Mouse (Mus musculus): ENCODE measurements around the gene Prkacb. TPM values are rescaled to one million over a fixed set of nuclear protein-coding genes. Genes with fewer than 3 reads are reported as not detected.
"Not testable (repeated sequence)": the region's sequence is repeated elsewhere in the genome, so short reads cannot be mapped to it uniquely, and the experiment has no call there.

The Prkacb gene
- polyA plus RNA-seq, 1 experiment: 41.7 TPM

DNA sequence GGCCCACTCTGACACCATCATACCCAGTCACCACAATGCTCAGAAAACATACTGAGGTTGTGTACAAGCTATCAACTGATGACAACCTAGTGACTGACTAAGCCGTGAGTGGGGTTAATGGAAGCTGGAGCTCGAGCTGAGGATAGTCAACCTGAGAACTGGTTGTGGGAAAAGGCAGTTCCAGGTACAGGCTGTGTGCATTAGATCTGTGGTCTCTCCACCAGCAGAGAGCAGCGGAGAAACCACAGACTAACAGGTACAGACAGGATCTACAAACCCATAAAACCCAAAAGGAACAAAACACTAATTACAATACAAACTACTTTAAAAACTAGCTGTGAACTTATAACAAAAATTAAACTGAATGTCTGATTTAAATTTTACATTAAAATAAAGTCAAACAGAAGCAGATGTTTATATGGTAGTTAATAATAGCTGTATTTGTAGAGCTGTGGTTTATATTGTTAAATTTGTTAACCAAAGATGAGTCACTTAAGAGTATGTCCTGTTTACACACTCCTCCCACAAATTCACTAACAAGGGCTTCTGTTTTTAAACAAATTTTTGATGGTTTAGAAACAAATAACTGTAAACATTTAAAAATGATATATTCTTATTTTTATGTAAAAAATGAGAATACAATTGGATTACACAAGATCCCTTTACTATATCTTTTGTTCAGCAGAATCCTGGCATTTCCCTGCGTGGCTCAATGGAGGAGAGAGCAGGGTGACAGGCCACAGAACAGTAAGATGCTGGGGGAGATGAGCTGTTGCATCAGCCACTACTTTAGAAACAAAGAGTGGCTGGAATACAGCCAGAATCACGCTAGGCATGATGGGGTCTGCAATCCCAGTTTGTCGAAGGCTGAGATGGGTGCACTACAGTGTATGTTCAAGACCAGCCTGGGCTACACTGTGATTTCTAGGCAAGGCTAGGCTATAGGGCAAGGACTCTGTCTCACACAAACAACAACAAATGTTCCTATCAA is 54.5 kb downstream of the Prkacb start:
- Histone ChIP-seq H3K4me1 (ENCODE audit: control insufficient read depth, insufficient read depth, low read length) (no peaks in the 10 kb centered on the region), H3K9me3 (replicated peaks; ENCODE audit: control insufficient read depth, insufficient read depth, low read length, poor library complexity, severe bottlenecking) (no peaks in the 10 kb centered on the region), H3K9ac (ENCODE audit: low read depth, poor library complexity, severe bottlenecking) (no peak overlapping the region), H3K27ac (ENCODE audit: insufficient read depth, low read length) (no peak overlapping the region), H3K27me3 (ENCODE audit: control insufficient read depth, insufficient read depth, low read length, poor library complexity, severe bottlenecking) (no peaks in the 10 kb centered on the region), H3K4me3 (ENCODE audit: low read depth, low read length) (no peak overlapping the region), H3K36me3 (ENCODE audit: control insufficient read depth, insufficient read depth, low read length, poor library complexity, severe bottlenecking) (no peaks in the 10 kb centered on the region; the same call in 1 of the 2 replicates)
- no peak for TF ChIP-seq EP300 (IDR thresholded peaks at IDR 0.05; ENCODE audit: insufficient read depth, low read depth, low read length)
- no peak for TF ChIP-seq CTCF (IDR thresholded peaks at IDR 0.05; ENCODE audit: low read depth, low read length)
- no peak for TF ChIP-seq POLR2A (IDR thresholded peaks at IDR 0.05; ENCODE audit: insufficient read depth, low read length)

GRCm38 (mm10) chr3:146754270-146754669 is 58.5 kb downstream of the Prkacb start:
- Histone ChIP-seq H3K27ac (ENCODE audit: insufficient read depth, low read length) (no peak overlapping the region), H3K36me3 (ENCODE audit: control insufficient read depth, insufficient read depth, low read length, poor library complexity, severe bottlenecking) (no peaks in the 10 kb centered on the region; the same call in 1 of the 2 replicates)
- TF ChIP-seq EP300 (IDR thresholded peaks at IDR 0.05; ENCODE audit: insufficient read depth, low read depth, low read length) (no peak), POLR2A (IDR thresholded peaks at IDR 0.05; ENCODE audit: insufficient read depth, low read length) (no peak), CTCF (IDR thresholded peaks at IDR 0.05; ENCODE audit: low read depth, low read length) (no peak)

DNA sequence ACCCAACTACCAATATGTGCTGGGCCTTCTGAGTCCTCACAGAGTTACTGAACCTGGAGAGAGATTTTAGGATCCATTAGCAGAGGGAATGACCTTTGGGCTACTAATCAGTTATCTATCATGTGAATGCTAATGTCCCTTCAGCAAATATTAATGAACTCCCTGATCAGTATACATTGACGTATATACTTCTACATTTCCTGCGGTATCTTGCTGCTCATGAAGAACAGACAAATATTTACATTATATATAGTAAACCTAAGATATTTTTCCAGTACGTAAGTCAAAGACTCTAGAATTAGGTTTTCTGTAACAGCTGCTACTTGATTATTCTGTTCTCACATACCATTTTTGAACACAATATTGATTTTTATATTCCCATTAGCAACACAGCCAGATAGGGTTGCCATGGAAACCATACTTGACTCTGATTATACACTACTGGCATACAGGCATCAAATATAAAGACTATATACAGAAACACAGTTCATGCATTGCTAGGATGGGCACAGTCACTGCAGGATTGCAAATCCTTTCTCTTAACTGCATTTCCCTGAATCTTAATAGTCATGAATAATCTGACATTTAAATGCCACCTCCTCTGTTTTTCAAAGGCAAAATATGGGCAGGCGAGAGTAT is 71.1 kb downstream of the Prkacb start:
- Histone ChIP-seq H3K9ac (ENCODE audit: low read depth, poor library complexity, severe bottlenecking) (no peak overlapping the region), H3K9me3 (replicated peaks; ENCODE audit: control insufficient read depth, insufficient read depth, low read length, poor library complexity, severe bottlenecking) (no peaks in the 10 kb centered on the region), H3K4me3 (ENCODE audit: low read depth, low read length) (no peak overlapping the region), H3K4me1 (ENCODE audit: control insufficient read depth, insufficient read depth, low read length) (no peaks in the 10 kb centered on the region), H3K36me3 (ENCODE audit: control insufficient read depth, insufficient read depth, low read length, poor library complexity, severe bottlenecking) (no peaks in the 10 kb centered on the region; the same call in 1 of the 2 replicates), H3K27me3 (ENCODE audit: control insufficient read depth, insufficient read depth, low read length, poor library complexity, severe bottlenecking) (no peaks in the 10 kb centered on the region), H3K27ac (ENCODE audit: insufficient read depth, low read length) (no peak overlapping the region)
- TF ChIP-seq EP300 (IDR thresholded peaks at IDR 0.05; ENCODE audit: insufficient read depth, low read depth, low read length) (no peak), POLR2A (IDR thresholded peaks at IDR 0.05; ENCODE audit: insufficient read depth, low read length) (no peak), CTCF (IDR thresholded peaks at IDR 0.05; ENCODE audit: low read depth, low read length) (no peak)

More at GRCm38 (mm10) chr3:146754270-146754669, 58.5 kb downstream of the Prkacb start:
- Histone ChIP-seq H3K4me3 (ENCODE audit: low read depth, low read length) (no peak overlapping the region), H3K4me1 (ENCODE audit: control insufficient read depth, insufficient read depth, low read length) (no peaks in the 10 kb centered on the region), H3K27me3 (ENCODE audit: control insufficient read depth, insufficient read depth, low read length, poor library complexity, severe bottlenecking) (no peaks in the 10 kb centered on the region), H3K9me3 (replicated peaks; ENCODE audit: control insufficient read depth, insufficient read depth, low read length, poor library complexity, severe bottlenecking) (no peaks in the 10 kb centered on the region), H3K9ac (ENCODE audit: low read depth, poor library complexity, severe bottlenecking) (no peak overlapping the region)

GRCm38 (mm10) chr3:146741158-146741557 is 71.6 kb downstream of the Prkacb start:
- Histone ChIP-seq H3K9me3 (replicated peaks; ENCODE audit: control insufficient read depth, insufficient read depth, low read length, poor library complexity, severe bottlenecking) (no peaks in the 10 kb centered on the region), H3K27ac (ENCODE audit: insufficient read depth, low read length) (no peak overlapping the region)

GRCm38 (mm10) chr3:146736186-146736585 is 76.6 kb downstream of the Prkacb start:
- H3K4me3 ChIP-seq (ENCODE audit: low read depth, low read length); H3K27ac ChIP-seq (ENCODE audit: insufficient read depth, low read length); H3K36me3 ChIP-seq (ENCODE audit: control insufficient read depth, insufficient read depth, low read length, poor library complexity, severe bottlenecking); H3K4me1 ChIP-seq (ENCODE audit: control insufficient read depth, insufficient read depth, low read length); H3K9ac ChIP-seq (ENCODE audit: low read depth, poor library complexity, severe bottlenecking); H3K9me3 ChIP-seq (replicated peaks; ENCODE audit: control insufficient read depth, insufficient read depth, low read length, poor library complexity, severe bottlenecking); H3K27me3 ChIP-seq (ENCODE audit: control insufficient read depth, insufficient read depth, low read length, poor library complexity, severe bottlenecking): not testable (repeated sequence)

More at GRCm38 (mm10) chr3:146741158-146741557, 71.6 kb downstream of the Prkacb start:
- Histone ChIP-seq H3K9ac (ENCODE audit: low read depth, poor library complexity, severe bottlenecking) (no peak overlapping the region), H3K36me3 (ENCODE audit: control insufficient read depth, insufficient read depth, low read length, poor library complexity, severe bottlenecking) (no peaks in the 10 kb centered on the region), H3K4me3 (ENCODE audit: low read depth, low read length) (no peak overlapping the region), H3K4me1 (ENCODE audit: control insufficient read depth, insufficient read depth, low read length) (no peaks in the 10 kb centered on the region), H3K27me3 (ENCODE audit: control insufficient read depth, insufficient read depth, low read length, poor library complexity, severe bottlenecking) (no peaks in the 10 kb centered on the region)
- TF ChIP-seq EP300 (IDR thresholded peaks at IDR 0.05; ENCODE audit: insufficient read depth, low read depth, low read length) (no peak), CTCF (IDR thresholded peaks at IDR 0.05; ENCODE audit: low read depth, low read length) (no peak), POLR2A (IDR thresholded peaks at IDR 0.05; ENCODE audit: insufficient read depth, low read length) (no peak)

GRCm38 (mm10) chr3:146735657-146736056 is 77.1 kb downstream of the Prkacb start:
- TF ChIP-seq CTCF (IDR thresholded peaks at IDR 0.05; ENCODE audit: low read depth, low read length) (no peak), EP300 (IDR thresholded peaks at IDR 0.05; ENCODE audit: insufficient read depth, low read depth, low read length) (no peak), POLR2A (IDR thresholded peaks at IDR 0.05; ENCODE audit: insufficient read depth, low read length) (no peak)
- H3K27me3 ChIP-seq (ENCODE audit: control insufficient read depth, insufficient read depth, low read length, poor library complexity, severe bottlenecking): no peaks in the 10 kb centered on the region
- no peak overlapping the region for H3K9ac ChIP-seq (ENCODE audit: low read depth, poor library complexity, severe bottlenecking)
- H3K27ac ChIP-seq (ENCODE audit: insufficient read depth, low read length): no peak overlapping the region
- no peaks in the 10 kb centered on the region for H3K4me1 ChIP-seq (ENCODE audit: control insufficient read depth, insufficient read depth, low read length)
- no peaks in the 10 kb centered on the region for H3K9me3 ChIP-seq (replicated peaks; ENCODE audit: control insufficient read depth, insufficient read depth, low read length, poor library complexity, severe bottlenecking)
- H3K36me3 ChIP-seq (ENCODE audit: control insufficient read depth, insufficient read depth, low read length, poor library complexity, severe bottlenecking): no peaks in the 10 kb centered on the region
- no peak overlapping the region for H3K4me3 ChIP-seq (ENCODE audit: low read depth, low read length)
